In genomic region chr14:103911707-103912106, GRCm38 (mm10) we compare ENCODE assay signal across 21 mouse cellular contexts.
DNase-seq lines count a peak whose midpoint lies in the region; ATAC-seq lines count a peak whose summit lies in the region.
"Had no signal": no experiment of that assay in that cellular context is flagged by ENCODE, and none has a peak within 500 bp of the region (broad histone marks: within the 10 kb centered on the region; RNA-seq: fewer than 3 reads in every experiment).

No protein-coding gene starts in this region.

- no peaks in the 10 kb centered on the region for H3K27me3 ChIP-seq in hindbrain, embryonic 15.5 days
- H3K27me3 ChIP-seq in hindbrain, embryonic 10.5 days (ENCODE audit: insufficient read depth, poor library complexity, severe bottlenecking), result no peaks in the 10 kb centered on the region
- H3K27me3 ChIP-seq in midbrain, embryonic 11.5 days (ENCODE audit: control insufficient read depth, insufficient read depth, low read length), result no peaks in the 10 kb centered on the region
- no peaks in the 10 kb centered on the region for H3K27me3 ChIP-seq in midbrain, embryonic 15.5 days (replicated peaks)
- no peaks in the 10 kb centered on the region for H3K27me3 ChIP-seq in neural tube, embryonic 13.5 days
- H3K27me3 ChIP-seq in neural tube, embryonic 15.5 days (replicated peaks), result no peaks in the 10 kb centered on the region
- H3K27me3 ChIP-seq: embryonic facial prominence, embryonic 12.5 days; embryonic facial prominence, embryonic 15.5 days had no signal

- no peak for DNase-seq in hindbrain, embryonic 10.5 days (ENCODE audit: low spot score)
- peak; percentile 66 for DNase-seq in midbrain, embryonic 11.5 days (ENCODE audit: low spot score, missing footprints)
- DNase-seq: adrenal gland, adult 2 months; adrenal gland, postnatal 14 days; cerebellum, adult 11 months; cerebellum, adult 2 months; cerebellum, adult 9-11 months; cerebellum, postnatal 25 days; forebrain, postnatal 0 days; gastrocnemius, adult 2 months; gastrocnemius, postnatal 14 days; heart, adult 11 months had no signal

- H3K4me1 ChIP-seq in hindbrain, embryonic 15.5 days (replicated peaks), result no peaks in the 10 kb centered on the region
- H3K4me1 ChIP-seq in hindbrain, embryonic 10.5 days (replicated peaks), result peaks cover 10% of the 10 kb centered on the region
- H3K4me1 ChIP-seq in midbrain, embryonic 11.5 days (ENCODE audit: control insufficient read depth, insufficient read depth, low read length), result peaks cover 3% of the 10 kb centered on the region; the same call in 1 of the 2 replicates
- no peaks in the 10 kb centered on the region for H3K4me1 ChIP-seq in midbrain, embryonic 15.5 days
- H3K4me1 ChIP-seq in neural tube, embryonic 13.5 days (replicated peaks), result no peaks in the 10 kb centered on the region; the same call in 1 of the 2 replicates
- no peaks in the 10 kb centered on the region for H3K4me1 ChIP-seq in neural tube, embryonic 15.5 days
- H3K4me1 ChIP-seq: embryonic facial prominence, embryonic 12.5 days; embryonic facial prominence, embryonic 15.5 days had no signal

- no peak overlapping the region for H3K4me2 ChIP-seq in hindbrain, embryonic 15.5 days
- no peak overlapping the region for H3K4me2 ChIP-seq in midbrain, embryonic 11.5 days
- no peak overlapping the region for H3K4me2 ChIP-seq in midbrain, embryonic 15.5 days
- H3K4me2 ChIP-seq in neural tube, embryonic 13.5 days, result no peak overlapping the region
- H3K4me2 ChIP-seq in neural tube, embryonic 15.5 days, result no peak overlapping the region
- H3K4me2 ChIP-seq: embryonic facial prominence, embryonic 12.5 days; embryonic facial prominence, embryonic 15.5 days; heart, embryonic 11.5 days had no signal

- ATAC-seq in hindbrain, embryonic 15.5 days (ENCODE audit: low FRiP score, low read depth), result no peak
- no peak for ATAC-seq in midbrain, embryonic 11.5 days (ENCODE audit: low FRiP score)
- no peak for ATAC-seq in midbrain, embryonic 15.5 days (replicated peaks)
- ATAC-seq in neural tube, embryonic 13.5 days (ENCODE audit: low read depth), result no peak
- ATAC-seq in neural tube, embryonic 15.5 days (ENCODE audit: low FRiP score), result no peak
- ATAC-seq: CD4-positive, CD25-positive, alpha-beta regulatory T cell, adult 4 months; inflammation-experienced regulatory T-cells, adult 6 months had no signal

- no peak overlapping the region for H3K4me3 ChIP-seq in hindbrain, embryonic 15.5 days
- H3K4me3 ChIP-seq in hindbrain, embryonic 10.5 days, result no peak overlapping the region
- no peak overlapping the region for H3K4me3 ChIP-seq in midbrain, embryonic 11.5 days (ENCODE audit: low read depth, low read length)
- H3K4me3 ChIP-seq in midbrain, embryonic 15.5 days, result no peak overlapping the region
- no peak overlapping the region for H3K4me3 ChIP-seq in neural tube, embryonic 13.5 days
- H3K4me3 ChIP-seq in neural tube, embryonic 15.5 days (replicated peaks), result no peak overlapping the region
- H3K4me3 ChIP-seq: embryonic facial prominence, embryonic 12.5 days; embryonic facial prominence, embryonic 15.5 days; gastrocnemius, adult 2 months had no signal

- H3K27ac ChIP-seq in hindbrain, embryonic 15.5 days (replicated peaks), result 0 out of 2 replicates have a peak overlapping the region, but pooled peaks have one; percentile 21
- H3K27ac ChIP-seq in hindbrain, embryonic 10.5 days, result no peak overlapping the region
- H3K27ac ChIP-seq in midbrain, embryonic 11.5 days (ENCODE audit: low read depth, low read length), result no peak overlapping the region
- H3K27ac ChIP-seq in midbrain, embryonic 15.5 days, result no peak overlapping the region
- H3K27ac ChIP-seq in neural tube, embryonic 13.5 days (replicated peaks), result 0 out of 2 replicates have a peak overlapping the region, but pooled peaks have one; percentile 16
- no peak overlapping the region for H3K27ac ChIP-seq in neural tube, embryonic 15.5 days (replicated peaks)
- H3K27ac ChIP-seq: embryonic facial prominence, embryonic 12.5 days; embryonic facial prominence, embryonic 15.5 days; gastrocnemius, adult 2 months had no signal

- no peak overlapping the region for H3K9ac ChIP-seq in hindbrain, embryonic 15.5 days
- no peak overlapping the region for H3K9ac ChIP-seq in midbrain, embryonic 11.5 days (ENCODE audit: low read length)
- no peak overlapping the region for H3K9ac ChIP-seq in midbrain, embryonic 15.5 days
- no peak overlapping the region for H3K9ac ChIP-seq in neural tube, embryonic 13.5 days
- no peak overlapping the region for H3K9ac ChIP-seq in neural tube, embryonic 15.5 days (replicated peaks)
- H3K9ac ChIP-seq: embryonic facial prominence, embryonic 12.5 days; embryonic facial prominence, embryonic 15.5 days; forebrain, postnatal 0 days had no signal

- no peaks in the 10 kb centered on the region for H3K9me3 ChIP-seq in hindbrain, embryonic 15.5 days
- no peaks in the 10 kb centered on the region for H3K9me3 ChIP-seq in hindbrain, embryonic 10.5 days
- no peaks in the 10 kb centered on the region for H3K9me3 ChIP-seq in midbrain, embryonic 11.5 days (ENCODE audit: control insufficient read depth, low read length)
- H3K9me3 ChIP-seq in midbrain, embryonic 15.5 days, result no peaks in the 10 kb centered on the region
- H3K9me3 ChIP-seq in neural tube, embryonic 13.5 days, result no peaks in the 10 kb centered on the region
- no peaks in the 10 kb centered on the region for H3K9me3 ChIP-seq in neural tube, embryonic 15.5 days (replicated peaks)
- H3K9me3 ChIP-seq: embryonic facial prominence, embryonic 12.5 days; embryonic facial prominence, embryonic 15.5 days had no signal

- no peaks in the 10 kb centered on the region for H3K36me3 ChIP-seq in hindbrain, embryonic 15.5 days
- H3K36me3 ChIP-seq in hindbrain, embryonic 10.5 days, result no peaks in the 10 kb centered on the region
- no peaks in the 10 kb centered on the region for H3K36me3 ChIP-seq in midbrain, embryonic 11.5 days (ENCODE audit: control insufficient read depth, insufficient read depth, low read length)
- no peaks in the 10 kb centered on the region for H3K36me3 ChIP-seq in midbrain, embryonic 15.5 days (replicated peaks)
- H3K36me3 ChIP-seq in neural tube, embryonic 13.5 days, result no peaks in the 10 kb centered on the region
- H3K36me3 ChIP-seq in neural tube, embryonic 15.5 days, result no peaks in the 10 kb centered on the region
- H3K36me3 ChIP-seq: embryonic facial prominence, embryonic 12.5 days; embryonic facial prominence, embryonic 15.5 days had no signal

- WGBS in hindbrain, embryonic 15.5 days, result 69% methylated on average over 4 of the region's 4 CpGs
- WGBS in hindbrain, embryonic 10.5 days, result 90% methylated on average over 4 of the region's 4 CpGs
- 85% methylated on average over 4 of the region's 4 CpGs for WGBS in midbrain, embryonic 11.5 days
- 79% methylated on average over 4 of the region's 4 CpGs for WGBS in midbrain, embryonic 15.5 days
- WGBS in neural tube, embryonic 13.5 days, result 87% methylated on average over 4 of the region's 4 CpGs
- 88% methylated on average over 4 of the region's 4 CpGs for WGBS in neural tube, embryonic 15.5 days

Comparison
In these comparisons a context has a peak if more than half of its experiments do, and no peak if none do; other contexts are left out.
1. H3K27ac ChIP-seq: peak in hindbrain, embryonic 15.5 days (single experiment) and neural tube, embryonic 13.5 days (single experiment); none in hindbrain, embryonic 10.5 days (single experiment), midbrain, embryonic 11.5 days (single experiment), midbrain, embryonic 15.5 days (single experiment) and neural tube, embryonic 15.5 days (single experiment).